Mouse (Mus musculus): ENCODE data around the gene Tpsg1. TPM values are rescaled to one million over a fixed set of nuclear protein-coding genes. Genes with fewer than 3 reads are reported as not detected.

Tpsg1 gene
- polyA plus RNA-seq, 1 experiment from 2014 or later = 0.98 TPM

- H3K4me1 ChIP-seq (ENCODE audit: control insufficient read depth, insufficient read depth, low read length) = no peaks in the 10 kb centered on the region
- no peaks in the 10 kb centered on the region for H3K9me3 ChIP-seq (ENCODE audit: control insufficient read depth, low read depth, low read length)
- H3K9ac ChIP-seq (replicated peaks; ENCODE audit: low read depth, low read length) = no peak overlapping the region
- no peak overlapping the region for H3K27ac ChIP-seq (ENCODE audit: low read length)
- ATAC-seq (ENCODE audit: insufficient number of reproducible peaks, insufficient read depth, low FRiP score, low read depth) = no peak
- H3K4me2 ChIP-seq (replicated peaks; ENCODE audit: low read depth, low read length) = no peak overlapping the region
- H3K4me3 ChIP-seq (ENCODE audit: low read depth, low read length) = no peak overlapping the region
- no peaks in the 10 kb centered on the region for H3K36me3 ChIP-seq (ENCODE audit: control insufficient read depth, insufficient read depth, low read length)
- H3K27me3 ChIP-seq (ENCODE audit: control insufficient read depth, insufficient read depth, low read length) = no peaks in the 10 kb centered on the region
- 83% methylated on average over 2 of the region's 2 CpGs for WGBS
These were observed 7.8 kb upstream of the Tpsg1 start for GRCm38 (mm10) chr17:25361291-25361690.

DNA sequence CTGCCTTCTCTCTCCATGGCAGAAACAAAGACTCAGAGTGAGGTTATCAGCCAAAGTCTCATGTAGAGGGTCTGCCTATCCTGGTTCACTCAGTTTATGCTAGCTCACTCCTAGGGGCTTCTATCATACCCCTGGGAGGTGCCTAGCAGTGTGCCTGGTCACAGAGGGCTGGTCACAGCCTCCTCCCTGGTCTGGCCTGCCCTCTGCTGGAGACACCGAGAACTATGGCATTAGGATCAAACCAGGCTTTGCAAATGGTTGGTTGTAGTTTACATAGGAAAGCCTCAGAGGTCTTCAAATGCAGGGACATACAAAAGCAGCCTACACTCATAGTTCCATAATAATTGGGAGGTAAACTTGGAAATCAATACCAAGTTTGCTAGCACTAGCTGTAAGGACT, 5.3 kb upstream of the Tpsg1 start:
- H3K27me3 ChIP-seq (ENCODE audit: control insufficient read depth, insufficient read depth, low read length) = no peaks in the 10 kb centered on the region
- no peak overlapping the region for H3K9ac ChIP-seq (replicated peaks; ENCODE audit: low read depth, low read length)
- WGBS = 3% methylated on average over 1 of the region's 1 CpGs
- H3K27ac ChIP-seq (ENCODE audit: low read length) = no peak overlapping the region
- no peak overlapping the region for H3K4me2 ChIP-seq (replicated peaks; ENCODE audit: low read depth, low read length)
- no peak for ATAC-seq (ENCODE audit: insufficient number of reproducible peaks, insufficient read depth, low FRiP score, low read depth)
- no peaks in the 10 kb centered on the region for H3K9me3 ChIP-seq (ENCODE audit: control insufficient read depth, low read depth, low read length)
- H3K4me1 ChIP-seq (ENCODE audit: control insufficient read depth, insufficient read depth, low read length) = no peaks in the 10 kb centered on the region
- no peak overlapping the region for H3K4me3 ChIP-seq (ENCODE audit: low read depth, low read length)
- no peaks in the 10 kb centered on the region for H3K36me3 ChIP-seq (ENCODE audit: control insufficient read depth, insufficient read depth, low read length)

DNA sequence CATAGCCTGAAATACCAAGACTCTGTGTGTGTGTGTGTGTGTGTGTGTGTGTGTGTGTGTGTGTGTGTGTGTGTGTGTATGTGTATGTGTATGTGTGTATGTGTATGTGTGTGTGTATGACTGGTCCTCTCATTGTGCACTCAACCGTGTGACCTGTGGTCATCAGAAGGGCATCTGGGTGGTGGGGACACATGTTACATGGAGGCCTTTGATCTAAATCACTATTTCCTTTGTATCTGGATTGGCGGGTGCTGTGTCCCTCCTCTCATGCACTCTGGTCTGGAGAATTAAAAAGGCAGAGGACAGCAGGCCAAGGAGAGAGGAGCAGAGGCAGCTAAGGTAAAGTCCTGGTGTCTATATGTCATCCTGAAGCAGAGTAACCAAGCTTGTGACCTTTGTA, 3.1 kb upstream of the Tpsg1 start, which contains the start of gene Tpsb2:
Tpsb2 (plus strand) TSS at position 301 of the 400 bp plus-strand sequence.
- ATAC-seq (ENCODE audit: insufficient number of reproducible peaks, insufficient read depth, low FRiP score, low read depth) = no peak
- Histone ChIP-seq H3K4me3 (ENCODE audit: low read depth, low read length) (no peak within 1 kb of the TSS), H3K4me1 (ENCODE audit: control insufficient read depth, insufficient read depth, low read length) (no peaks in the 10 kb centered on the region), H3K36me3 (ENCODE audit: control insufficient read depth, insufficient read depth, low read length) (no peaks in the 10 kb centered on the region), H3K4me2 (replicated peaks; ENCODE audit: low read depth, low read length) (no peak within 1 kb of the TSS), H3K27me3 (ENCODE audit: control insufficient read depth, insufficient read depth, low read length) (no peaks in the 10 kb centered on the region), H3K27ac (ENCODE audit: low read length) (no peak within 1 kb of the TSS), H3K9ac (replicated peaks; ENCODE audit: low read depth, low read length) (no peak within 1 kb of the TSS), H3K9me3 (ENCODE audit: control insufficient read depth, low read depth, low read length) (no peaks in the 10 kb centered on the region)
- WGBS = 61% methylated on average over 2 of the region's 2 CpGs

DNA sequence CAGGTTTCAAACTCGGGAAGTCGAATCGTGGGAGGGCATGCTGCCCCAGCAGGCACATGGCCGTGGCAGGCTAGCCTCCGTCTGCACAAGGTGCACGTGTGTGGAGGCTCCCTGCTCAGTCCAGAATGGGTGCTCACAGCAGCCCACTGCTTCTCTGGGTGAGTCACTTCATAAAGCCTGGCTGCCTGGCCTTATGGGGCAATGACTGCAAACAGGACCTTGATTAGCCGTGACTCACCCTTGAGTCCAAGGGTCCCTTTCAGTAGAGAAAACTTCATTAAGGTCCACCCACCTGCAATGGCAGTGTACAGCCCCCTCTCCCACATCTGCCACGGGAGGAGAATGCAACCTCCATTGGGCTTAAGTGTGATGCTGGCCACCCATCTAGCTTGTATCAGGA, 3.4 kb downstream of the Tpsg1 start:
- Histone ChIP-seq H3K9ac (replicated peaks; ENCODE audit: low read depth, low read length) (no peak overlapping the region), H3K4me1 (ENCODE audit: control insufficient read depth, insufficient read depth, low read length) (no peaks in the 10 kb centered on the region), H3K27me3 (ENCODE audit: control insufficient read depth, insufficient read depth, low read length) (no peaks in the 10 kb centered on the region), H3K27ac (ENCODE audit: low read length) (no peak overlapping the region), H3K36me3 (ENCODE audit: control insufficient read depth, insufficient read depth, low read length) (peaks cover 4% of the 10 kb centered on the region; the same call in 1 of the 2 replicates), H3K9me3 (ENCODE audit: control insufficient read depth, low read depth, low read length) (no peaks in the 10 kb centered on the region), H3K4me3 (ENCODE audit: low read depth, low read length) (no peak overlapping the region), H3K4me2 (replicated peaks; ENCODE audit: low read depth, low read length) (no peak overlapping the region)
- ATAC-seq (ENCODE audit: insufficient number of reproducible peaks, insufficient read depth, low FRiP score, low read depth) = no peak; the same call in 1 of the 2 replicates
- 72% methylated on average over 8 of the region's 8 CpGs for WGBS

GRCm38 (mm10) chr17:25374011-25374410, 4.9 kb downstream of the Tpsg1 start:
- Histone ChIP-seq H3K9ac (replicated peaks; ENCODE audit: low read depth, low read length) (no peak overlapping the region), H3K4me3 (ENCODE audit: low read depth, low read length) (no peak overlapping the region), H3K27ac (ENCODE audit: low read length) (no peak overlapping the region), H3K4me2 (replicated peaks; ENCODE audit: low read depth, low read length) (no peak overlapping the region), H3K9me3 (ENCODE audit: control insufficient read depth, low read depth, low read length) (no peaks in the 10 kb centered on the region), H3K36me3 (ENCODE audit: control insufficient read depth, insufficient read depth, low read length) (peaks cover 4% of the 10 kb centered on the region; the same call in 1 of the 2 replicates), H3K4me1 (ENCODE audit: control insufficient read depth, insufficient read depth, low read length) (no peaks in the 10 kb centered on the region), H3K27me3 (ENCODE audit: control insufficient read depth, insufficient read depth, low read length) (no peaks in the 10 kb centered on the region)
- ATAC-seq (ENCODE audit: insufficient number of reproducible peaks, insufficient read depth, low FRiP score, low read depth) = no peak
- 29% methylated on average over 9 of the region's 9 CpGs for WGBS

DNA sequence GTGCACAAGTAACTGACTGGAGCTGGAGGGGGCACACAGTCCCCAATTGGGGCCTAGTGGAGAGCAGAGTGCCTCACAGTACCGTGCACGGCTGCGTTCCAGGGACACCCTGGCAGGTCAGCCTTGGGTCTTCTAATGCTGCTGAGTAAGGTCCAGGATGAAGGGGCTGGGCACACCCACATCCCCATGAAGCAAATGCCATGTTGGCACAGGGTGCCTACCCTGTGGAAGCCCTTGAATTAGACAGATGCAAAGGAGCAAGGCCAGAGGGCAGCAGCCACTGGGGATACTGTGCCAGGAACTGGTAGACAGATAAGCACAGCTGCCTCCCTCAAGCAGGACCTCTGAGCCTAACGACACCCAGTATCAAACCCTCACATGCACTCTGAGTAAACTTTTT, 25.5 kb downstream of the Tpsg1 start:
- Histone ChIP-seq H3K4me3 (ENCODE audit: low read depth, low read length) (no peak overlapping the region), H3K36me3 (ENCODE audit: control insufficient read depth, insufficient read depth, low read length) (no peaks in the 10 kb centered on the region; the same call in 1 of the 2 replicates), H3K4me2 (replicated peaks; ENCODE audit: low read depth, low read length) (no peak overlapping the region), H3K27me3 (ENCODE audit: control insufficient read depth, insufficient read depth, low read length) (no peaks in the 10 kb centered on the region), H3K9me3 (ENCODE audit: control insufficient read depth, low read depth, low read length) (no peaks in the 10 kb centered on the region), H3K27ac (ENCODE audit: low read length) (no peak overlapping the region), H3K9ac (replicated peaks; ENCODE audit: low read depth, low read length) (no peak overlapping the region), H3K4me1 (ENCODE audit: control insufficient read depth, insufficient read depth, low read length) (no peaks in the 10 kb centered on the region)
- no peak for ATAC-seq (ENCODE audit: insufficient number of reproducible peaks, insufficient read depth, low FRiP score, low read depth)
- WGBS = 78% methylated on average over 4 of the region's 4 CpGs

GRCm38 (mm10) chr17:25397804-25398519, 28.9 kb downstream of the Tpsg1 start:
- 34% methylated on average over 14 of the region's 14 CpGs for WGBS
- Histone ChIP-seq H3K4me1 (ENCODE audit: control insufficient read depth, insufficient read depth, low read length) (no peaks in the 10 kb centered on the region), H3K9me3 (ENCODE audit: control insufficient read depth, low read depth, low read length) (no peaks in the 10 kb centered on the region), H3K27me3 (ENCODE audit: control insufficient read depth, insufficient read depth, low read length) (no peaks in the 10 kb centered on the region), H3K27ac (ENCODE audit: low read length) (no peak overlapping the region), H3K4me3 (ENCODE audit: low read depth, low read length) (no peak overlapping the region), H3K36me3 (ENCODE audit: control insufficient read depth, insufficient read depth, low read length) (no peaks in the 10 kb centered on the region; the same call in 1 of the 2 replicates), H3K4me2 (replicated peaks; ENCODE audit: low read depth, low read length) (no peak overlapping the region), H3K9ac (replicated peaks; ENCODE audit: low read depth, low read length) (no peak overlapping the region)
- 0 out of 2 replicates have a peak, but pooled peaks have one; percentile 3 for ATAC-seq (ENCODE audit: insufficient number of reproducible peaks, insufficient read depth, low FRiP score, low read depth)

DNA sequence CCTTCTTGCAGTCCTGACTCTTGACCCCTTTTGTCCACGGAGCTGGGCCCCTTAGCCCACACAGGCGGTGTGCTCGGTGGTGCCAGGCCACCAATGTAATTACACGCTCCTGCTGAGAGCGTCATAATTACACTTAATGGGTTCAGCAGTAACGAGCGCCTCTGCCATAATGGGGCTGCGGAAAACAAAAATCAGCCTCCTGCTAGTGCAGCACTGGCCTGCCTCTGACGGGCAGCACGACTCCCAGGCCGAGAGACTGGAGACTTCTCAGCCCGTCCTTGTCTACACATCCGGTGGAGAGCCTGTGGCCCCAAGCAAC, 29.4 kb downstream of the Tpsg1 start:
- Histone ChIP-seq H3K4me2 (replicated peaks; ENCODE audit: low read depth, low read length) (no peak overlapping the region), H3K36me3 (ENCODE audit: control insufficient read depth, insufficient read depth, low read length) (no peaks in the 10 kb centered on the region; the same call in 1 of the 2 replicates), H3K27ac (ENCODE audit: low read length) (no peak overlapping the region; the same call in 1 of the 2 replicates), H3K27me3 (ENCODE audit: control insufficient read depth, insufficient read depth, low read length) (no peaks in the 10 kb centered on the region), H3K9me3 (ENCODE audit: control insufficient read depth, low read depth, low read length) (no peaks in the 10 kb centered on the region), H3K4me3 (ENCODE audit: low read depth, low read length) (no peak overlapping the region), H3K4me1 (ENCODE audit: control insufficient read depth, insufficient read depth, low read length) (no peaks in the 10 kb centered on the region), H3K9ac (replicated peaks; ENCODE audit: low read depth, low read length) (no peak overlapping the region)
- WGBS = 81% methylated on average over 13 of the region's 13 CpGs
- no peak for ATAC-seq (ENCODE audit: insufficient number of reproducible peaks, insufficient read depth, low FRiP score, low read depth)

DNA sequence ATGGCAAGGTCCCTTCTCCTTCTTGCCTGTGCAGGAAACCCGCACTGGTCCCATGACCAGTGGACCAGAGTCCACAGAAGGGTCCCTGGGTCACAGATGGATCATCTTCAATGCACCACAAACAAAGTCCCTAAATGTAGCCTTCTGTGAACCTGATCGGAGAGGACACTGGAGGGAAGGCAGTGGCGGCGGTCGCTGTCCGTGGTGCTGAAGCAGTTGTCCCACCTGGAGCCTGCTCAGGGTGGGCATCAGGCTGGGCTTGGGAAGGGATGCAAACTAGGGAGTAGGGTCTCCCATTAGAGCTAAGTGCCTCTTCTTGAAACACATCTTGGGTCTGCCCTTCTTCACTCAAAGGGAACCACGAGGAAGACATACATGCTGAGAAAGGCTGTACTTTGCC, 31.4 kb downstream of the Tpsg1 start:
- H3K4me2 ChIP-seq (replicated peaks; ENCODE audit: low read depth, low read length) = no peak overlapping the region
- H3K27ac ChIP-seq (ENCODE audit: low read length) = no peak overlapping the region
- H3K9ac ChIP-seq (replicated peaks; ENCODE audit: low read depth, low read length) = no peak overlapping the region
- H3K27me3 ChIP-seq (ENCODE audit: control insufficient read depth, insufficient read depth, low read length) = no peaks in the 10 kb centered on the region
- H3K36me3 ChIP-seq (ENCODE audit: control insufficient read depth, insufficient read depth, low read length) = no peaks in the 10 kb centered on the region
- no peaks in the 10 kb centered on the region for H3K9me3 ChIP-seq (ENCODE audit: control insufficient read depth, low read depth, low read length)
- 7% methylated on average over 7 of the region's 7 CpGs for WGBS
- H3K4me3 ChIP-seq (ENCODE audit: low read depth, low read length) = no peak overlapping the region
- ATAC-seq (ENCODE audit: insufficient number of reproducible peaks, insufficient read depth, low FRiP score, low read depth) = no peak
- peaks cover 9% of the 10 kb centered on the region for H3K4me1 ChIP-seq (ENCODE audit: control insufficient read depth, insufficient read depth, low read length)
